Mouse (Mus musculus): ENCODE results near the gene Fyb2. TPM values are rescaled to one million over a fixed set of nuclear protein-coding genes. Genes with fewer than 3 reads are reported as not detected.

Fyb2 gene
- total RNA-seq, 1 experiment = 0.09 TPM

- TF ChIP-seq ZNF384 (IDR thresholded peaks at IDR 0.05; ENCODE audit: low read depth, low read length) (no peak), ZC3H11A (IDR thresholded peaks at IDR 0.05; ENCODE audit: borderline replicate concordance, low read depth, low read length) (no peak), CHD2 (IDR thresholded peaks at IDR 0.05; ENCODE audit: low read depth, low read length) (no peak), HCFC1 (IDR thresholded peaks at IDR 0.05; ENCODE audit: borderline replicate concordance, insufficient read depth, low read length) (no peak), MAFK (IDR thresholded peaks at IDR 0.05; ENCODE audit: insufficient read depth, low read depth, low read length) (no peak)
- in situ Hi-C loops (cut with MboI; ENCODE audit: low sequenced_read_pairs in 2 of 2, unreplicated experiment in 2 of 2) = no loop called here
These were observed 38.1 kb downstream of the Fyb2 start for GRCm38 (mm10) chr4:104951280-104951878.

GRCm38 (mm10) chr4:104956691-104957090, 43.4 kb downstream of the Fyb2 start:
- Histone ChIP-seq H3K4me3 (ENCODE audit: insufficient read depth in 1 of 2, low read depth in 1 of 2, low read length in 2 of 2, poor library complexity in 1 of 2, severe bottlenecking in 1 of 2) (no peak overlapping the region), H3K9ac (ENCODE audit: insufficient read depth, low read depth, low read length, poor library complexity, severe bottlenecking) (no peak overlapping the region), H3K36me3 (ENCODE audit: control insufficient read depth, insufficient read depth, low read length, poor library complexity, severe bottlenecking) (no peaks in the 10 kb centered on the region), H3K9me3 (ENCODE audit: control insufficient read depth, insufficient read depth, low read depth, low read length) (no peaks in the 10 kb centered on the region), H3K27ac (ENCODE audit: insufficient read depth, low read depth, low read length, poor library complexity, severe bottlenecking) (no peak overlapping the region), H3K4me1 (ENCODE audit: control insufficient read depth in 2 of 2, insufficient read depth in 2 of 2, low read length in 2 of 2, poor library complexity in 1 of 2) (no peaks in the 10 kb centered on the region)
- no peak for DNase-seq (ENCODE audit: low read depth, low spot score)
- TF ChIP-seq MAFK (IDR thresholded peaks at IDR 0.05; ENCODE audit: insufficient read depth, low read depth, low read length) = no peak
- no peak for TF ChIP-seq ZC3H11A (IDR thresholded peaks at IDR 0.05; ENCODE audit: borderline replicate concordance, low read depth, low read length)
- TF ChIP-seq CHD2 (IDR thresholded peaks at IDR 0.05; ENCODE audit: low read depth, low read length) = no peak
- no peak for TF ChIP-seq HCFC1 (IDR thresholded peaks at IDR 0.05; ENCODE audit: borderline replicate concordance, insufficient read depth, low read length)
- TF ChIP-seq ZNF384 (IDR thresholded peaks at IDR 0.05; ENCODE audit: low read depth, low read length) = no peak
- in situ Hi-C loops (cut with MboI; ENCODE audit: low sequenced_read_pairs in 2 of 2, unreplicated experiment in 2 of 2) = no loop called here

More at GRCm38 (mm10) chr4:104951280-104951878, 38.1 kb downstream of the Fyb2 start:
- no peaks in the 10 kb centered on the region for H3K9me3 ChIP-seq (ENCODE audit: control insufficient read depth, insufficient read depth, low read depth, low read length)
- no peak overlapping the region for H3K4me3 ChIP-seq (ENCODE audit: insufficient read depth in 1 of 2, low read depth in 1 of 2, low read length in 2 of 2, poor library complexity in 1 of 2, severe bottlenecking in 1 of 2)
- no peaks in the 10 kb centered on the region for H3K4me1 ChIP-seq (ENCODE audit: control insufficient read depth in 2 of 2, insufficient read depth in 2 of 2, low read length in 2 of 2, poor library complexity in 1 of 2)
- no peaks in the 10 kb centered on the region for H3K36me3 ChIP-seq (ENCODE audit: control insufficient read depth, insufficient read depth, low read length, poor library complexity, severe bottlenecking)
- no peak overlapping the region for H3K27ac ChIP-seq (ENCODE audit: insufficient read depth, low read depth, low read length, poor library complexity, severe bottlenecking)
- DNase-seq (ENCODE audit: low read depth, low spot score) = no peak
- H3K9ac ChIP-seq (ENCODE audit: insufficient read depth, low read depth, low read length, poor library complexity, severe bottlenecking) = no peak overlapping the region

- in situ Hi-C loops (cut with MboI; ENCODE audit: low sequenced_read_pairs in 2 of 2, unreplicated experiment in 2 of 2) = no loop called here
- Histone ChIP-seq H3K9me3 (ENCODE audit: control insufficient read depth, insufficient read depth, low read depth, low read length) (no peaks in the 10 kb centered on the region), H3K27ac (ENCODE audit: insufficient read depth, low read depth, low read length, poor library complexity, severe bottlenecking) (no peak overlapping the region), H3K4me1 (ENCODE audit: control insufficient read depth in 2 of 2, insufficient read depth in 2 of 2, low read length in 2 of 2, poor library complexity in 1 of 2) (no peaks in the 10 kb centered on the region), H3K4me3 (ENCODE audit: insufficient read depth in 1 of 2, low read depth in 1 of 2, low read length in 2 of 2, poor library complexity in 1 of 2, severe bottlenecking in 1 of 2) (no peak overlapping the region), H3K9ac (ENCODE audit: insufficient read depth, low read depth, low read length, poor library complexity, severe bottlenecking) (no peak overlapping the region), H3K36me3 (ENCODE audit: control insufficient read depth, insufficient read depth, low read length, poor library complexity, severe bottlenecking) (no peaks in the 10 kb centered on the region)
- DNase-seq (ENCODE audit: low read depth, low spot score) = no peak
- TF ChIP-seq HCFC1 (IDR thresholded peaks at IDR 0.05; ENCODE audit: borderline replicate concordance, insufficient read depth, low read length) (no peak), ZC3H11A (IDR thresholded peaks at IDR 0.05; ENCODE audit: borderline replicate concordance, low read depth, low read length) (no peak), ZNF384 (IDR thresholded peaks at IDR 0.05; ENCODE audit: low read depth, low read length) (no peak), MAFK (IDR thresholded peaks at IDR 0.05; ENCODE audit: insufficient read depth, low read depth, low read length) (no peak), CHD2 (IDR thresholded peaks at IDR 0.05; ENCODE audit: low read depth, low read length) (no peak)
These were observed 48.2 kb downstream of the Fyb2 start for GRCm38 (mm10) chr4:104961431-104961830.

GRCm38 (mm10) chr4:104972606-104973005, 59.4 kb downstream of the Fyb2 start:
- Histone ChIP-seq H3K4me3 (ENCODE audit: insufficient read depth in 1 of 2, low read depth in 1 of 2, low read length in 2 of 2, poor library complexity in 1 of 2, severe bottlenecking in 1 of 2) (no peak overlapping the region), H3K36me3 (ENCODE audit: control insufficient read depth, insufficient read depth, low read length, poor library complexity, severe bottlenecking) (no peaks in the 10 kb centered on the region), H3K27ac (ENCODE audit: insufficient read depth, low read depth, low read length, poor library complexity, severe bottlenecking) (no peak overlapping the region), H3K4me1 (ENCODE audit: control insufficient read depth in 2 of 2, insufficient read depth in 2 of 2, low read length in 2 of 2, poor library complexity in 1 of 2) (no peaks in the 10 kb centered on the region), H3K9me3 (ENCODE audit: control insufficient read depth, insufficient read depth, low read depth, low read length) (no peaks in the 10 kb centered on the region), H3K9ac (ENCODE audit: insufficient read depth, low read depth, low read length, poor library complexity, severe bottlenecking) (no peak overlapping the region)
- in situ Hi-C loops (cut with MboI; ENCODE audit: low sequenced_read_pairs in 2 of 2, unreplicated experiment in 2 of 2) = no loop called here
- DNase-seq (ENCODE audit: low read depth, low spot score) = no peak
- no peak for TF ChIP-seq MAFK (IDR thresholded peaks at IDR 0.05; ENCODE audit: insufficient read depth, low read depth, low read length)
- TF ChIP-seq ZC3H11A (IDR thresholded peaks at IDR 0.05; ENCODE audit: borderline replicate concordance, low read depth, low read length) = no peak
- TF ChIP-seq ZNF384 (IDR thresholded peaks at IDR 0.05; ENCODE audit: low read depth, low read length) = no peak
- TF ChIP-seq CHD2 (IDR thresholded peaks at IDR 0.05; ENCODE audit: low read depth, low read length) = no peak
- no peak for TF ChIP-seq HCFC1 (IDR thresholded peaks at IDR 0.05; ENCODE audit: borderline replicate concordance, insufficient read depth, low read length)
